Mouse (Mus musculus): ENCODE measurements around the gene Sorl1. TPM values are rescaled to one million over a fixed set of nuclear protein-coding genes. Genes with fewer than 3 reads are reported as not detected.

Gene Sorl1
- polyA plus RNA-seq, 1 experiment: 69.7 TPM

GRCm38 (mm10) chr9:41935979-41936378, 188.1 kb downstream of the Sorl1 start:
- H3K4me1 ChIP-seq (ENCODE audit: control insufficient read depth, insufficient read depth, insufficient read length): peaks cover 7% of the 10 kb centered on the region; the same call in 1 of the 2 replicates
- no peaks in the 10 kb centered on the region for H3K36me3 ChIP-seq (ENCODE audit: control insufficient read depth, insufficient read depth, low read length)
- TF ChIP-seq CTCF (IDR thresholded peaks at IDR 0.05; ENCODE audit: extremely low read depth, insufficient read depth, insufficient read length, insufficient replicate concordance): no peak
- TF ChIP-seq POLR2A (IDR thresholded peaks at IDR 0.05; ENCODE audit: low read depth, low read length): no peak
- no peak overlapping the region for H3K27ac ChIP-seq (ENCODE audit: insufficient read depth, low read length)
- no peak for DNase-seq (ENCODE audit: low read depth in 1 of 2, low spot score in 2 of 2)
- 11% methylated on average over 10 of the region's 10 CpGs for WGBS
- no peaks in the 10 kb centered on the region for H3K27me3 ChIP-seq (ENCODE audit: control insufficient read depth, insufficient read depth, low read length)
- peak overlapping the region; percentile 42; the same call in 1 of the 2 replicates for H3K4me3 ChIP-seq (ENCODE audit: extremely low read depth, insufficient read depth, insufficient read length)

GRCm38 (mm10) chr9:41935373-41935971, 188.6 kb downstream of the Sorl1 start:
- DNase-seq (ENCODE audit: low read depth in 1 of 2, low spot score in 2 of 2): no peak
- Histone ChIP-seq H3K27ac (ENCODE audit: insufficient read depth, low read length) (no peak overlapping the region), H3K27me3 (ENCODE audit: control insufficient read depth, insufficient read depth, low read length) (no peaks in the 10 kb centered on the region), H3K4me3 (ENCODE audit: extremely low read depth, insufficient read depth, insufficient read length) (peak overlapping the region; percentile 42; the same call in 1 of the 2 replicates), H3K4me1 (ENCODE audit: control insufficient read depth, insufficient read depth, insufficient read length) (peaks cover 7% of the 10 kb centered on the region; the same call in 1 of the 2 replicates), H3K36me3 (ENCODE audit: control insufficient read depth, insufficient read depth, low read length) (no peaks in the 10 kb centered on the region)
- WGBS: 4% methylated on average over 21 of the region's 21 CpGs
- no peak for TF ChIP-seq POLR2A (IDR thresholded peaks at IDR 0.05; ENCODE audit: low read depth, low read length)
- TF ChIP-seq CTCF (IDR thresholded peaks at IDR 0.05; ENCODE audit: extremely low read depth, insufficient read depth, insufficient read length, insufficient replicate concordance): no peak

GRCm38 (mm10) chr9:41934848-41935372, 189.2 kb downstream of the Sorl1 start:
- no peak for TF ChIP-seq POLR2A (IDR thresholded peaks at IDR 0.05; ENCODE audit: low read depth, low read length)
- no peak for TF ChIP-seq CTCF (IDR thresholded peaks at IDR 0.05; ENCODE audit: extremely low read depth, insufficient read depth, insufficient read length, insufficient replicate concordance)
- Histone ChIP-seq H3K4me1 (ENCODE audit: control insufficient read depth, insufficient read depth, insufficient read length) (peaks cover 7% of the 10 kb centered on the region; the same call in 1 of the 2 replicates), H3K27me3 (ENCODE audit: control insufficient read depth, insufficient read depth, low read length) (no peaks in the 10 kb centered on the region), H3K36me3 (ENCODE audit: control insufficient read depth, insufficient read depth, low read length) (no peaks in the 10 kb centered on the region), H3K4me3 (ENCODE audit: extremely low read depth, insufficient read depth, insufficient read length) (no peak overlapping the region), H3K27ac (ENCODE audit: insufficient read depth, low read length) (no peak overlapping the region)
- DNase-seq (ENCODE audit: low read depth in 1 of 2, low spot score in 2 of 2): no peak
- 46% methylated on average over 10 of the region's 10 CpGs for WGBS

GRCm38 (mm10) chr9:41929986-41930385, 194.1 kb downstream of the Sorl1 start:
- no peak overlapping the region for H3K27ac ChIP-seq (ENCODE audit: insufficient read depth, low read length)
- 0 out of 2 replicates have a peak, but pooled peaks cover 1% of the 10 kb centered on the region for H3K27me3 ChIP-seq (ENCODE audit: control insufficient read depth, insufficient read depth, low read length)
- 86% methylated on average over 5 of the region's 5 CpGs for WGBS
- no peak for TF ChIP-seq CTCF (IDR thresholded peaks at IDR 0.05; ENCODE audit: extremely low read depth, insufficient read depth, insufficient read length, insufficient replicate concordance)
- TF ChIP-seq POLR2A (IDR thresholded peaks at IDR 0.05; ENCODE audit: low read depth, low read length): no peak
- H3K4me1 ChIP-seq (ENCODE audit: control insufficient read depth, insufficient read depth, insufficient read length): 0 out of 2 replicates have a peak, but pooled peaks cover under 1% of the 10 kb centered on the region
- no peak for DNase-seq (ENCODE audit: low read depth in 1 of 2, low spot score in 2 of 2)
- no peaks in the 10 kb centered on the region for H3K36me3 ChIP-seq (ENCODE audit: control insufficient read depth, insufficient read depth, low read length)
- no peak overlapping the region for H3K4me3 ChIP-seq (ENCODE audit: extremely low read depth, insufficient read depth, insufficient read length)

- H3K4me3 ChIP-seq (ENCODE audit: extremely low read depth, insufficient read depth, insufficient read length): no peak overlapping the region
- H3K4me1 ChIP-seq (ENCODE audit: control insufficient read depth, insufficient read depth, insufficient read length): no peaks in the 10 kb centered on the region
- TF ChIP-seq POLR2A (IDR thresholded peaks at IDR 0.05; ENCODE audit: low read depth, low read length) (no peak), CTCF (IDR thresholded peaks at IDR 0.05; ENCODE audit: extremely low read depth, insufficient read depth, insufficient read length, insufficient replicate concordance) (no peak)
- no peaks in the 10 kb centered on the region for H3K36me3 ChIP-seq (ENCODE audit: control insufficient read depth, insufficient read depth, low read length)
- no peak overlapping the region for H3K27ac ChIP-seq (ENCODE audit: insufficient read depth, low read length)
- 0 out of 2 replicates have a peak, but pooled peaks cover 1% of the 10 kb centered on the region for H3K27me3 ChIP-seq (ENCODE audit: control insufficient read depth, insufficient read depth, low read length)
- no peak for DNase-seq (ENCODE audit: low read depth in 1 of 2, low spot score in 2 of 2)
- WGBS: 83% methylated on average over 4 of the region's 4 CpGs
Observed at GRCm38 (mm10) chr9:41925721-41926120, 198.4 kb downstream of the Sorl1 start.

GRCm38 (mm10) chr9:41924140-41924539, 200.0 kb downstream of the Sorl1 start:
- 77% methylated on average over 2 of the region's 2 CpGs for WGBS
- Histone ChIP-seq H3K27me3 (ENCODE audit: control insufficient read depth, insufficient read depth, low read length) (0 out of 2 replicates have a peak, but pooled peaks cover 1% of the 10 kb centered on the region), H3K4me3 (ENCODE audit: extremely low read depth, insufficient read depth, insufficient read length) (no peak overlapping the region), H3K4me1 (ENCODE audit: control insufficient read depth, insufficient read depth, insufficient read length) (no peaks in the 10 kb centered on the region), H3K27ac (ENCODE audit: insufficient read depth, low read length) (no peak overlapping the region), H3K36me3 (ENCODE audit: control insufficient read depth, insufficient read depth, low read length) (no peaks in the 10 kb centered on the region)
- DNase-seq (ENCODE audit: low read depth in 1 of 2, low spot score in 2 of 2): no peak
- TF ChIP-seq CTCF (IDR thresholded peaks at IDR 0.05; ENCODE audit: extremely low read depth, insufficient read depth, insufficient read length, insufficient replicate concordance) (no peak), POLR2A (IDR thresholded peaks at IDR 0.05; ENCODE audit: low read depth, low read length) (no peak)

- no peak for DNase-seq (ENCODE audit: low read depth in 1 of 2, low spot score in 2 of 2)
- H3K4me3 ChIP-seq (ENCODE audit: extremely low read depth, insufficient read depth, insufficient read length): no peak overlapping the region
- H3K27ac ChIP-seq (ENCODE audit: insufficient read depth, low read length): no peak overlapping the region
- no peaks in the 10 kb centered on the region for H3K4me1 ChIP-seq (ENCODE audit: control insufficient read depth, insufficient read depth, insufficient read length)
- TF ChIP-seq POLR2A (IDR thresholded peaks at IDR 0.05; ENCODE audit: low read depth, low read length) (no peak), CTCF (IDR thresholded peaks at IDR 0.05; ENCODE audit: extremely low read depth, insufficient read depth, insufficient read length, insufficient replicate concordance) (no peak)
- H3K27me3 ChIP-seq (ENCODE audit: control insufficient read depth, insufficient read depth, low read length): 0 out of 2 replicates have a peak, but pooled peaks cover 1% of the 10 kb centered on the region
- 85% methylated on average over 6 of the region's 6 CpGs for WGBS
- no peaks in the 10 kb centered on the region for H3K36me3 ChIP-seq (ENCODE audit: control insufficient read depth, insufficient read depth, low read length)
Observed at GRCm38 (mm10) chr9:41922416-41922815, 201.7 kb downstream of the Sorl1 start.

Data from spleen, adult 2 months (tissue).